Mouse (Mus musculus) midbrain, embryonic 13.5 days (tissue): ENCODE data around the gene B4galnt2. TPM values are rescaled to one million over a fixed set of nuclear protein-coding genes. Genes with fewer than 3 reads are reported as not detected.
"Not testable (repeated sequence)": the region's sequence is repeated elsewhere in the genome, so short reads cannot be mapped to it uniquely, and the experiment has no call there.

Source experiments
- ATAC-seq: fragments of 200-750 bp; cut with Nextera tagmentation; 2 replicates; pipeline ENCODE4 v1.8.0; 2017; ENCODE audit warnings: mild to moderate bottlenecking, moderate TSS enrichment, moderate library complexity
- H3K27ac ChIP-seq: fragments of 300-500 bp; sonication (generic); 2 replicates; pipeline ENCODE4 v1.5.1; 2015; ENCODE audit warnings: inconsistent platforms, mild to moderate bottlenecking, moderate library complexity
- H3K27me3 ChIP-seq: fragments of 300-500 bp; sonication (generic); 2 replicates; pipeline ENCODE4 v1.6.1; 2015; ENCODE audit warnings: mild to moderate bottlenecking, inconsistent platforms
- H3K36me3 ChIP-seq: fragments of 300-500 bp; sonication (generic); 2 replicates; pipeline ENCODE4 v1.6.1; 2015; ENCODE audit warnings: mild to moderate bottlenecking, inconsistent platforms
- H3K4me1 ChIP-seq: fragments of 300-500 bp; sonication (generic); replicated peaks from 2 replicates; pipeline ENCODE4 v1.6.1; 2015; ENCODE audit warnings: inconsistent platforms
- H3K4me2 ChIP-seq: fragments of 300-500 bp; sonication (generic); replicated peaks from 2 replicates; pipeline ENCODE4 v1.6.1; 2015; ENCODE audit warnings: moderate library complexity, mild to moderate bottlenecking, inconsistent platforms
- H3K4me3 ChIP-seq: fragments of 300-500 bp; sonication (generic); replicated peaks from 2 replicates; pipeline ENCODE4 v1.5.1; 2015; ENCODE audit warnings: mild to moderate bottlenecking, inconsistent platforms
- H3K9ac ChIP-seq: fragments of 300-500 bp; sonication (generic); replicated peaks from 2 replicates; pipeline ENCODE4 v1.6.1; 2015; ENCODE audit warnings: mild to moderate bottlenecking, inconsistent platforms
- H3K9me3 ChIP-seq: fragments of 300-500 bp; sonication (generic); 2 replicates; pipeline ENCODE4 v1.6.1; 2016; ENCODE audit warnings: mild to moderate bottlenecking, inconsistent platforms
- WGBS: fragments of 180-500 bp; shearing (Covaris S2); methylation state at CpG from one replicate; pipeline ENCODE4 v1.1.7; 2015; 5-methylcytosine and 5-hydroxymethylcytosine counted together
- polyA plus RNA-seq: library from polyadenylated mRNA; unstranded; fragments of >200 nt; fragmentation: Nextera tagmentation; extraction: Ambion mirVana; gene quantifications from 2 replicates; pipeline ENCODE4 v1.2.1, GENCODE M21; 2015

Gene B4galnt2
- polyA plus RNA-seq, 1 experiment from 2014 or later, result not detected

GRCm38 (mm10) chr11:95879861-95880260 lies 34.8 kb downstream of the B4galnt2 start:
- not testable (repeated sequence) for H3K27ac ChIP-seq, H3K4me3 ChIP-seq, ATAC-seq, H3K4me2 ChIP-seq, H3K9me3 ChIP-seq, H3K36me3 ChIP-seq, H3K4me1 ChIP-seq, H3K9ac ChIP-seq
- WGBS, result 93% methylated on average over 2 of the region's 2 CpGs
- peaks cover 15% of the 10 kb centered on the region for H3K27me3 ChIP-seq

GRCm38 (mm10) chr11:95876296-95876695 lies 38.4 kb downstream of the B4galnt2 start:
- Histone ChIP-seq H3K27ac (no peak overlapping the region), H3K4me2 (peak overlapping the region; percentile 17; the same call in 1 of the 2 replicates), H3K4me3 (no peak overlapping the region), H3K9ac (no peak overlapping the region), H3K9me3 (no peaks in the 10 kb centered on the region), H3K4me1 (0 out of 2 replicates have a peak, but pooled peaks cover 3% of the 10 kb centered on the region), H3K27me3 (peaks cover 7% of the 10 kb centered on the region), H3K36me3 (no peaks in the 10 kb centered on the region)
- 24% methylated on average over 7 of the region's 7 CpGs for WGBS
- no peak for ATAC-seq

- Histone ChIP-seq H3K27me3 (peaks cover 6% of the 10 kb centered on the region; the same call in 1 of the 2 replicates), H3K36me3 (no peaks in the 10 kb centered on the region), H3K9ac (no peak overlapping the region), H3K4me1 (0 out of 2 replicates have a peak, but pooled peaks cover 3% of the 10 kb centered on the region), H3K4me2 (peak overlapping the region; percentile 17; the same call in 1 of the 2 replicates), H3K9me3 (no peaks in the 10 kb centered on the region), H3K27ac (no peak overlapping the region), H3K4me3 (no peak overlapping the region)
- 0 out of 2 replicates have a peak, but pooled peaks have one; percentile 27 for ATAC-seq
- 29% methylated on average over 9 of the region's 9 CpGs for WGBS
Measured at GRCm38 (mm10) chr11:95875804-95876203, 38.9 kb downstream of the B4galnt2 start.

- no peak for ATAC-seq
- H3K27ac ChIP-seq, result no peak overlapping the region
- H3K4me3 ChIP-seq, result no peak overlapping the region
- no peak overlapping the region for H3K4me2 ChIP-seq
- 77% methylated on average over 6 of the region's 6 CpGs for WGBS
- H3K27me3 ChIP-seq, result peaks cover 1% of the 10 kb centered on the region; the same call in 1 of the 2 replicates
- no peaks in the 10 kb centered on the region for H3K36me3 ChIP-seq
- H3K4me1 ChIP-seq, result no peaks in the 10 kb centered on the region
- H3K9me3 ChIP-seq, result no peaks in the 10 kb centered on the region
- no peak overlapping the region for H3K9ac ChIP-seq
Measured at GRCm38 (mm10) chr11:95869918-95870470, 44.7 kb downstream of the B4galnt2 start.

DNA sequence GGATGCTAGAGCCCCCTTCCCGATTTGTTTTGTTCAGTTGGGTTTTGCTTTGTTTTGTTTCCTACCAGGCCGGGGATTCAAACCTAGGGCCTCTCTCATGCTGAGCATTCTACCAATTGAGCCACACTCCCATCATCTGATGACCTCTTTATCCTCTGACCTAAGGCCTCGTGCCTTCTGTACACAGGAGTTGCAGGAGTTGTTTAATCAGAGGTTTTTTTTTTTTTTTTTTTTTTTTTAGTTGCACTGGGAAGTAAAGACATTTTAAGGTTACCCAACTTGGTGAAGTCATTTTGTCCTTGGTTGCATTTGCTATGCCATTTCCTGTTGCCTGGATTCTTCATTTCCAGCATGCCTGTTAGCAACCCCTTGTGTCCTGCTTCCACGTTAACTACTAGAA lies 45.2 kb downstream of the B4galnt2 start:
- Histone ChIP-seq H3K4me3 (no peak overlapping the region), H3K9ac (no peak overlapping the region), H3K4me2 (no peak overlapping the region), H3K27ac (no peak overlapping the region), H3K36me3 (no peaks in the 10 kb centered on the region), H3K27me3 (no peaks in the 10 kb centered on the region), H3K9me3 (no peaks in the 10 kb centered on the region), H3K4me1 (no peaks in the 10 kb centered on the region)
- ATAC-seq, result no peak
- WGBS, result 77% methylated on average over 4 of the region's 4 CpGs

- Histone ChIP-seq H3K9ac (no peak overlapping the region), H3K36me3 (no peaks in the 10 kb centered on the region), H3K27ac (no peak overlapping the region), H3K4me3 (no peak overlapping the region), H3K4me1 (peaks cover 18% of the 10 kb centered on the region), H3K9me3 (no peaks in the 10 kb centered on the region), H3K27me3 (no peaks in the 10 kb centered on the region), H3K4me2 (no peak overlapping the region)
- no peak for ATAC-seq
- WGBS, result 97% methylated on average over 8 of the region's 8 CpGs
Measured at GRCm38 (mm10) chr11:95861397-95861796, 53.3 kb downstream of the B4galnt2 start.

GRCm38 (mm10) chr11:95860071-95860490 lies 54.6 kb downstream of the B4galnt2 start:
- WGBS, result 47% methylated on average over 3 of the region's 3 CpGs
- no peak for ATAC-seq
- Histone ChIP-seq H3K4me1 (peaks cover 18% of the 10 kb centered on the region), H3K4me3 (peak overlapping the region; percentile 79), H3K4me2 (peak overlapping the region; percentile 79), H3K36me3 (no peaks in the 10 kb centered on the region), H3K27me3 (no peaks in the 10 kb centered on the region), H3K9ac (peak overlapping the region; percentile 67), H3K27ac (peak overlapping the region; percentile 89), H3K9me3 (no peaks in the 10 kb centered on the region)

DNA sequence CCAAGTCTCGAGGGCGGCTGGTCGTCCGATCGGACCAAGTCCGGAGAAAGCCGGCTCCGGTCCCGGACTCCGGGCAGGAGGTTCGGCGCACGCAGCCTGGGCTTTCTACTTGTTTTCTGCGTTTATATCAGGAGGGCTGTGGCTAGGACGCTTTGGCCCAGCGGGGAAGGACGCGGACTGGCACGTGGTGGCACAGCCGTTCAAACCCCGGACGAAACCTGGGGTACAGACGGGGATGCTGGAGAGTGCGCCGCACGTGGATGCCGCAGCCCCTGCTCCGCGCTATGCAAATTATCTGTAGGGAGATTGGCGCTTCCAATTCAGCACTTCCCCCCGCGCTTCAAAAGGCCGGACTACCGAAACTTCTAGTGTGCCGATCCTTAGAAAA lies 55.2 kb downstream of the B4galnt2 start:
- H3K4me1 ChIP-seq, result peaks cover 18% of the 10 kb centered on the region
- peak overlapping the region; percentile 67 for H3K9ac ChIP-seq
- no peaks in the 10 kb centered on the region for H3K27me3 ChIP-seq
- peak overlapping the region; percentile 89 for H3K27ac ChIP-seq
- peak overlapping the region; percentile 79 for H3K4me2 ChIP-seq
- WGBS, result under 1% methylated on average over 35 of the region's 35 CpGs
- H3K4me3 ChIP-seq, result peak overlapping the region; percentile 79
- H3K36me3 ChIP-seq, result no peaks in the 10 kb centered on the region
- H3K9me3 ChIP-seq, result no peaks in the 10 kb centered on the region
- peak; percentile 71 for ATAC-seq

DNA sequence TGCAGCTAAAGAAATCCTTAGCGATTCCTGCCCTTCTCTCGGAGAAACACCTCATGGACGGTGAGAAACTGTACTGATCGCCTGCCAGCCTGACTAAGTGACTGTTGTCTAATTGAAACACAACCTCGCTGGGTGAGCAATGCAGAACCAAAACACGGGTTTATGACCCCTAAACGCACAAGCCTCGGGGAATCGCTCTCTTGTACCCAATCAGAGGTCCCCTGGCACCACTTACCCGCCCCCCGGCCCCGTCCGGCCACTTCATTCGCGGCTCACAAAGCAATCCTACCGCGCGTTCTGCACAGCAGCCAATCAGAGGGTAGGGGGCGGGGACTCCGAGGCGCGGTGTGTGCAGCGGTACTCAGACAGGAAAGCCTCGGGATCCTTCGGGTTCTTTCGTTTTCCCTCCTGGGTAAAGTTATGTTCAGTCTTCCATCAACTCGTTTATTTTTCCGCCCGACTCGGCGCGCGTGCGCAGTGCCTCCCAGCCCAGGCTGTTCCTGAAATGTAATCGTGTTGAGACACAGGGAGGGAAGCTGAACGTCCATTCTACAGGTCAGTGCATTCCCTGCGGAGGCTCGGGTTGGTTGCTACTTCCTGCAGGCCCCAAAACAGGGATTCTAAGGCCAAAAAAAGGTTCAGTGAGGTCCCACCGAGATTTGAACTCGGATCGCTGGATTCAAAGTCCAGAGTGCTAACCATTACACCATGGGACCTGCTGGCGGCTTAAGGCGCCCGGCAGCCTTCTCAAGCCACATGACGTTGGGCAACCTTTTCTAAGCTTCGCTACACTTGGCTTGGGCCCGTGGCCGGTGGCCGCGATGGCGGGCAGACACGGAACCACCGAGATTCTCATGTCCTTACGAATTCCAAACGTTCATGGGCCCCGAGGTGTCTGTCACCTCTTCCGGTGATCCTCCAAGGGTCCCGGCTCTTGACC lies 55.9 kb downstream of the B4galnt2 start:
- peak; percentile 99 for ATAC-seq
- under 1% methylated on average over 58 of the region's 58 CpGs for WGBS
- peak overlapping the region; percentile 70 for H3K9ac ChIP-seq
- peaks cover 18% of the 10 kb centered on the region for H3K4me1 ChIP-seq
- H3K4me3 ChIP-seq, result peak overlapping the region; percentile 79
- peak overlapping the region; percentile 89 for H3K27ac ChIP-seq
- H3K36me3 ChIP-seq, result no peaks in the 10 kb centered on the region
- H3K27me3 ChIP-seq, result no peaks in the 10 kb centered on the region
- H3K4me2 ChIP-seq, result peak overlapping the region; percentile 79
- no peaks in the 10 kb centered on the region for H3K9me3 ChIP-seq

DNA sequence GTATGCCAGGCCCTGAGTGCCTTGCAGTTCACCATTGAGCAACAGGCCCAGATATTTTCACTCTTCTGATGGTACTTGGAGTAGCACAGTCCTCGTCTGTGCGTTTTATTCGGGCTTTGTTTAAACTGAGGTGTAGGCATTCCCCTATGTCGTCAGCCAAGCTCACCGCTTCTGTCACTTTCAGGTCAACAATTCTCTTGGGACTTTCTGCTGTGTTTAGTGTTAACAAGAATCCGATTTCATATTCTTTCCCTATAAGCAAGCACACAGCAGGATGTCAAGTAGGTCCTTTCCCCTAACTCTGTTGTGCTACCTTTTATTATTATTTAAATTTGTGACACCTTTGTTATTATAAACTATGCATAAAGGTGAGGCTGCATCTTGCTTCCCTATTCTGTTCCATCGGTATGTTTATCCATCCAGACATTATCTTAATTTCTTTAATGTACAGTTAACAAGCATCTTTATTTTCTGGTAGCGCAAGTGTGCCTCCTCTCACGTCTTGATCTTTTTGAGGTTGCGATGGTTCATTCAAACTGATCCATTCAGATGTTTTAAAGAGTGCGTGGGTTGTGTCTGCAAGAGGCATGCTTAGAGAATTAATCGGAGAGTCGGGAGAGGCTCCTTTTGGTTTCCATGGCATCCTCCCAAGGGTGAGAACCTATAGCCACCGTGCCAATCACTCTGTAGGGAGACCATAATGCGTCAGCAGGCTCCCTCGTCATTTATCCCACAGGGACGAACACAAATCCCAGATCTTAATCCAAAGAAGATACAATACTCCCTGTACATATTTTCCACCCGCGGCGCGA lies 56.8 kb downstream of the B4galnt2 start:
- Histone ChIP-seq H3K4me1 (peaks cover 18% of the 10 kb centered on the region), H3K9me3 (no peaks in the 10 kb centered on the region), H3K4me3 (peak overlapping the region; percentile 79), H3K36me3 (no peaks in the 10 kb centered on the region), H3K9ac (peak overlapping the region; percentile 70), H3K27ac (peak overlapping the region; percentile 89), H3K27me3 (no peaks in the 10 kb centered on the region), H3K4me2 (peak overlapping the region; percentile 79)
- 14% methylated on average over 21 of the region's 21 CpGs for WGBS
- ATAC-seq, result peak; percentile 12; the same call in 1 of the 2 replicates

DNA sequence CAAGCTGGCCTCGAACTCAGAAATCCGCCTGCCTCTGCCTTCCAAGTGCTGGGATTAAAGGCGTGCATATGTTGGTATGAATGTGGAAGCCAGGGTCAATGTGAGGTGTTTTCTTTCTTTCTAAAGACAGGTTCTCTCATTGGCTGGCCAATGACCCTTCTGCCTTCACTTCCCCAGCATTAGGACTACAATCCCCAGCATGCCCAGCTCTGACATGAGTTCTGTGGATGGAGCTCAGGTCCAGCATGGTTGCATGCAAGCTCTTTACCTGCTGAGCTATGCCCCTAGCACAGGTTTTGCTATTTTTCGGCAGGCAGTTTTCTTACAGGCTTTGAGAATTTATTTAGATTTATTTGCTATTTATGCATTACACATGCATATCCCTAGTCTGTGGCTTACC lies 57.4 kb downstream of the B4galnt2 start:
- Histone ChIP-seq H3K36me3 (no peaks in the 10 kb centered on the region), H3K27me3 (no peaks in the 10 kb centered on the region), H3K27ac (no peak overlapping the region), H3K4me2 (peak overlapping the region; percentile 79), H3K4me1 (peaks cover 18% of the 10 kb centered on the region), H3K4me3 (peak overlapping the region; percentile 79; the same call in 1 of the 2 replicates), H3K9me3 (no peaks in the 10 kb centered on the region), H3K9ac (peak overlapping the region; percentile 70; the same call in 1 of the 2 replicates)
- ATAC-seq, result no peak
- WGBS, result 85% methylated on average over 4 of the region's 4 CpGs
